Mouse (Mus musculus) spleen, postnatal 4 days (tissue): ENCODE data around the gene Nek4.

ENCODE experiments used
- DNase-seq, 2 experiments: peaks; one replicate each; pipeline ENCODE4 v3.0.0; 2022; ENCODE audit warnings: low spot score in 2 of 2

Nek4 gene

GRCm38 (mm10) chr14:30951154-30951825, at the start of gene Nek4:
Nek4 (plus strand) TSS chr14:30951377.
- peak; percentile 96 to 98 for DNase-seq

GRCm38 (mm10) chr14:30902628-30903027, 48.5 kb upstream of the Nek4 start:
- DNase-seq, result no peak

- no peak for DNase-seq
Observed at GRCm38 (mm10) chr14:30903036-30903435, 48.1 kb upstream of the Nek4 start.

DNA sequence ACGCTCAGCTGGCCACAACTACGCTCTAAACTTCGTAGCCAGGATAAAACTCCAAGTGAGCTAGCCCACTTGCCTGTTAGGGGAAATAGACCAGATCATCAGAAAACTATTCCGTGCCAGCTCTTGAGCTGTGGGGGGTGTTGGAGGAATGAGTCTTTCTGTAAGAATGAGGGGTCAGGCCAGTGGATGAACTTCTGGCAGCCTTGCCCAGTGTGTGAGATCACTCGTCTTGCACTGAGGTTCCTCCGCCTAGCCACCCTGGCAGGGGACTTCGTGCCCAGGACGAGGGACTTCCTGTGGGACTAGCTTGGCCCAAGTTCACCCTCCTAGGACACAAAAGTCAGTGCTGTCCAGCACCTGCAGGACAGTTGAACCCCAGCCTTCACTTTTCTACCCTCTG, 46.9 kb upstream of the Nek4 start:
- no peak for DNase-seq

DNA sequence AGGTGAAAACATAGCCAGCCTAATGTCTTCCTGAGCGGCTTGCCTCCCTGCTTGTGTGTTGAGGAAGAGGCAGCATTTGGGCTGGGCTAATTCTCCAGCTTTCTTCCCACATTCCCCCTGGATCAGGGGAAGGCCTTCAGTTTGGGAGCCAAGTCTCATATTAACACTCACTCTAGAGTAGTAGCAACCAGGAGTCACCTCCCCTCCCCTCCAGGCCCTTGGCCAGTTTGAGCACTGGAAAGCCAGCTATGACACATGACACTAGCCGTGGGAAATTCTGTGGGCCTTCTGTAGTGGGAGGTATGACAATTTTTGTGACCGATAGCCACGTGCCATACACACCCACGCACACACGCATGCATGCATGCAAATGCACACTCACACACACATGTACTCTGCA, 45.2 kb upstream of the Nek4 start:
- DNase-seq, result no peak

- peak in 1 of 2 experiments; percentile 36 for DNase-seq
Observed at GRCm38 (mm10) chr14:30907814-30908265, 43.3 kb upstream of the Nek4 start.

GRCm38 (mm10) chr14:30911141-30911540, 40.0 kb upstream of the Nek4 start:
- DNase-seq, result no peak

GRCm38 (mm10) chr14:30912641-30913040, 38.5 kb upstream of the Nek4 start:
- DNase-seq, result no peak

- DNase-seq, result no peak
Observed at GRCm38 (mm10) chr14:30913404-30913803, 37.8 kb upstream of the Nek4 start.

DNA sequence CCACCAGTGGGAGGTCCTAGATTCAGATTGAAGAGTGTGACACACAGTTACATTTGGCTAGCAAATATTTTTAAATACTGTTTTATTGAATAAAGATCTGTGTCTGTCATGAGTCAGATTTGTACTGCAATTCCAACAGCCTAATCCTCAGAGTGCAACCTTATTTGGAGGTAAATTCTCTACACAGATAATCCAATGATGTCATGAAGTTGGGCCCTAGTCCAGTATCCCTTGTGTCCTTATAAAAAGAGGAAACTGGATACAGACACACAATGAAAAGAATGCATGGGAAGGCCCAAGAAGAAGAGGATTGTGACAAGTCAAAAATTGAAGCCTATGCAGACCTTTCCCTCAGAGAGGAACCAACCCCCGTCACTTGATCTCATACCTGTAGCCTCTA, 34.7 kb upstream of the Nek4 start:
- no peak for DNase-seq

- DNase-seq, result no peak
Observed at GRCm38 (mm10) chr14:30922053-30922670, 29.0 kb upstream of the Nek4 start.

DNA sequence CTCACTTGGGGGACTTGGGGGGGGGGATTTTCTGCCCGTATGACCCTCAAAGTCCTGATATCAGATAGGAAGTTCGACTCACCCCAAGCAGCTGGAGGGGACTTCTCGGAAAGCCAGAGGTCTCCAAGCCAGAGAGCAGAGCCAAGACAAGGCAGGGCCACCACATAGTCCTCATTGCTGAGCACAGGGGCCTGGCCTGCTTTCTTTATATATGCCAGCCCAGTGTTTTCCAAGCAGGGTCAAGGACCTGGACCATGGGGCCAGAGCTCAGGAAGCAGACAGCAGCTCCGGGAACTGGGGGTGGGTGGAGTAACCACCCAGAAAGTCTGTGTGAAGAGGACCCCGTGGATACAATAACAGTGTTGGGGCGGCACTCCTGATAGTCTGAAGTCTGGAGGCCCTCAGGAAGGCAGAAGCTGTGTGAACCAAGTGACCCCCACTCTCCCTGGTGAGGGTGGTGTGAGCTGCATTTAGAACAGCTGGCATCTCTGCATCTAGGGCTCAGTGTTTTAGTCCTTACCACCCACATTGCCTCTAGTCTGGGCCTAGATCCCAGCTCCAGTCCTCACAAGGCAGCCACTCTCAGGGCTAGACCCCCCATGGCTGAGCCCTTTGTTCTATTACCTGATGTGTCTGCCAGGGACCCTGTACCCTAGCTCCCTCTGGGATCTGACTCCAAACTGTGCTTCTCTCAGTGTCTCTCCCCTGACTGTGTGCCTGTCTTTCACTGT, 27.6 kb upstream of the Nek4 start, which contains the start of gene Itih3:
Gene Itih3 (minus strand): TSS at position 386 of the 731 bp plus-strand sequence.
- no peak for DNase-seq

GRCm38 (mm10) chr14:30925492-30925891, 25.7 kb upstream of the Nek4 start:
- DNase-seq, result no peak

DNA sequence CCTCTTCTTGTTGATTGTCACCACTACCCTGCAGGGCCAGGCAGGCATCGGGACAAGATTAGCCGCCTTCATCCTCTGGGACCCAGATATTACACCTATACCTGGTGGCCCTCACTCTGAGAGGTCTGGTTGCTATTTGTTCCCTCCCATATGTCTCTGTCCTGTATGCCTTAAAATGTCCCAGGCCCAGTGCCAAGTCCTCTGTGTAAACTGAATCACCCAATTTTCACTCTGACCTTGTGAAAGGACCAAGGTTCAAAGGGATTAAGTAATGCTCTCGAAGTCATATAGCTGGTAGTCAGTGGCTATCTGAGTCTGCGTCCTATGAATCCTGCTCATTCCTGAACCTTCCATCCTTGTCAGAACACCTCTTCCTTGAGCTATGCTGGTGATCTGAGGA, 20.8 kb upstream of the Nek4 start:
- DNase-seq, result no peak

DNA sequence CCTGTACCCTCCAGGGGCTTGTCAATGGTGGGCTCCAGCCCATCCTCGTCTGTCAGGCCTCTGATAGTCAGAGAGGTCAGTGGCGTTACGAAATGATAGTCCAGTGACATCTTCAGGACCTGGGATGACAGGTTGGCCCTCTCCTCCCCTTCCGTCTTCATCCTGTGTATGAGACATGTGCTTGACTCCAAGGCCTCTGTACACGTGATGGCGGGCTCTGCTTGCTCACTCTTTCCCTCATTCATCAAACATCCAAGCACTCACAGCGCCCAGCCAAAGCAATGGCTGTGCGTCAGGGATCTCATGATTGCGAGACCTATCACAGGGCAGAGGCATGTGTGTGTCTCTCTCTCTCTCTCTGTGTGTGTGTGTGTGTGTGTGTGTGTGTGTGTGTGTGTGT, 17.8 kb upstream of the Nek4 start:
- no peak for DNase-seq

DNA sequence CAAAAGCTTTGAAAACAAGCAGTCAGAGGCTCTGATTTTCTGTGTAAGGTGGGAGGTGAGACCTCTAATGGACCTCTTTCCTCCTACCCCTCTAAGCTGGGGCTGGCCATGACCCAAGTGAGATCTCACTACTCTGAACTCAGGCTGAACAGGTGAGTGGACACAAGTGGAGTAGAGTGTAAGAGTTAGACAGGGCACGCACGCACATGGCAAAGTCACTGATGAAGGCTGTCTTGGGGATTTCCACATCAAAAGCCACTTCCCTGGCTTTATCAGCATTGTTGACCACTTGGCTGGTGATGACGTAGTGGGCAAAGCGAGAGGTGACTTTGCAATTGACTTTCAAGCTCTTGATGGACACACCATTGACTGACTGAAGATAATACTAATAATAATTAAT, 8.9 kb upstream of the Nek4 start:
- no peak for DNase-seq

GRCm38 (mm10) chr14:30943038-30943437, 8.1 kb upstream of the Nek4 start, which contains the start of gene Itih1:
Itih1 (minus strand) TSS chr14:30943289.
- no peak for DNase-seq

DNA sequence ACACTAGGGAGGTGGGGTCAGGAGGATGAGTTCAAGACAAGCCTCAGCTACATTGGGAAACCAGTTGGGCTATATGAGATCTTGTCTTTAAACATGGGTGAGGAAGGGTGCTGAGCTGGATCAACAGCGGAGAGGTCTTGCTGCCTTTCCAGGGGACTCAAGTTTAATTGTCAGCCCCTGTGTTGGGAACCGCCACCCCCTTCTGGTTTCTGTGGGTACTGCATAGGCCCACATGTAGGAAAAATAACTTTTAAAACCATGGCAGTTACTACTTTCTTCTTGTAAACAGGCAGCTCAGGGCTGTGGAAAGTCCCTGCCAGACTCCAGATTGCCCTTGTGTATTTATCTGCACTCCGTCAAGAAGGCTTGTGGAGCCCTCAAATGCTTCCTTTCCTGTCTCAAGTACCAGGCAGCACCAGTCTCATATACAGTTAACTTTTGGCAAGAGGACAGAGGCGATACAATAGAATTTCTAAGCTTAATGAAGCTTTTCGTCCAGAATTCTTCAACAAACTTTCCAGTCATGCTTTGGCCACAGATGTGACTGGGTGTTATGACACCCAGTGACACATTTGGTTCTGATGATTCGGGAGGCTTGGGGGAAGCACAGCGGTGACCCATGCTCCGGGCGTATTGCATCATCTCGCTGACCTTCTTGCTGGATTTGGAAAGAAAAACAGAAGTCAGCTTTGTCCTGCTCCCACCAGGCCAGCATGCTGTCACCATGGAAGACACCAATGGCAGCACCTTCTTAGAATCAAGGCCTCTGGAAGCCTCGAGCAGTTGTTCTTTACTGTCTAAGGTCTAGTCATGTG, 7.1 kb upstream of the Nek4 start:
- DNase-seq, result peak; percentile 50 to 82

GRCm38 (mm10) chr14:30944745-30945144, 6.4 kb upstream of the Nek4 start:
- no peak for DNase-seq

DNA sequence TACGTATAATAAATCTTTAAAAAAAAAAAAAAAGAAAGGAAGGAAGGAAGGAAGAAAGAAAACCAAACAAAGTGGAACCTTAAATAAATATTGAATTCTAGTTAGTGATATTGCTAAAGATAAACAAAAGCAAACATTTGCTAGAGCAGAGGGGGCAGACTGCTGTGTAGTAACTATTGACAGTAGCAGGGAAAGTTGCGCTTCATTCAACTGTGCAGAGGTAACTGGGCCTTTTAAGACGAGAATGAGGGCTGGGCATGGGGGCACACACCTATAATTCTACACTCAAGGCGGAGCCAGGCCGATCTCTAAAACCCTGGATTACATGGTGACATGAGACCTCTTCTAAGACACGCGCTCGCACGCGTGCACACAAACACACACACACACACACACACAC, 1.2 kb upstream of the Nek4 start:
- DNase-seq, result no peak

DNA sequence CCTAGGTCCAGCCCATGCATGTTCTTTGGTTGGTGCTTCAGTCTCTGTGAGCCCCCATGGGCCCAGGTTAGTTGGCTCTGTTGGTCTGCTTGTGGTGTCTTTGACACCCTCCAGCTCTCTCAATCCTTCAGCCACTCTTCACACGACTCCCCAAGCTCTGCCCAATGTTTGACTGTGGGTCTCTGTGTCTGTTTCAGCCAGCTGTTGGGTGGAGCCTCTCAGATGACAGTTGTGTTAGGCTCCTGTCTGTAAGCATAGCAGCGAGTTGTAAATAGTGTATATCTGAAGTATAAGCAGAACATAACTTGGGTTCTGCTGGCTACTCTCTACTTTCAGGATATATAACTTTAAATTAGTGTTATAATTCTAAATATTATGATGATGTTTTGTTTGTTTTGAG, 7.3 kb downstream of the Nek4 start:
- DNase-seq, result no peak

DNA sequence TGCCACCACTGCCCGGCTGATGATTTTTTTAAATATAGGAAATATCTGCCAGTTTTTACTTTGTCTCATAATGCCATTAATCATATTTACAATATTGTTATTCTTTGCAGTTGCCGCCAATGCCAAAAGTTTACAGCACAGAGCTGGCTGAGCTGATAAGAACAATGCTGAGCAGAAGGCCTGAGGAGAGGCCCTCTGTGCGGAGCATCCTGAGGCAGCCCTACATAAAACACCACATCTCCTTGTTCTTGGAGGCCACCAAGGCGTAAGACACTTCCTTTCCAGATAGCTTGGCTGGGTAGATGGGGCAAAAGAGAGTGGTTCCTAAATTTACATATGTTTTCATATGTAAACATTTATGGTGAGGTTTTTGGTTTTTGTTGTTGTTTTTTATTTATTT, 7.9 kb downstream of the Nek4 start:
- DNase-seq, result no peak
